Mouse (Mus musculus) hindbrain, embryonic 14.5 days (tissue): Measurements from ENCODE around the gene Tm7sf2. TPM values are rescaled to one million over a fixed set of nuclear protein-coding genes. Genes with fewer than 3 reads are reported as not detected.

ENCODE experiments used
- ATAC-seq: fragments of 200-750 bp; cut with Nextera tagmentation; 2 replicates; pipeline ENCODE4 v1.8.0; 2017; ENCODE audit warnings: moderate number of reproducible peaks, mild to moderate bottlenecking, moderate TSS enrichment, moderate library complexity; ENCODE audit not compliant: low FRiP score
- DNase-seq: peaks from one replicate; pipeline ENCODE4 v3.0.0-alpha.2; 2015; ENCODE audit warnings: low spot score
- H3K27ac ChIP-seq: fragments of 300-500 bp; sonication (generic); 2 replicates; pipeline ENCODE4 v1.5.1; 2014; ENCODE audit warnings: mild to moderate bottlenecking, moderate library complexity
- H3K27me3 ChIP-seq: fragments of 300-500 bp; sonication (generic); 2 replicates; pipeline ENCODE4 v1.6.1; 2014; ENCODE audit warnings: mild to moderate bottlenecking, low read length, mixed read lengths; ENCODE audit not compliant: control insufficient read depth, insufficient read depth
- H3K36me3 ChIP-seq: fragments of 300-500 bp; sonication (generic); replicated peaks from 2 replicates; pipeline ENCODE4 v1.6.1; 2014; ENCODE audit not compliant: control insufficient read depth, insufficient read depth
- H3K4me1 ChIP-seq: fragments of 300-500 bp; sonication (generic); replicated peaks from 2 replicates; pipeline ENCODE4 v1.6.1; 2014; ENCODE audit warnings: antibody characterized with exemption, low read length, mixed read lengths; ENCODE audit not compliant: control insufficient read depth, insufficient read depth
- H3K4me2 ChIP-seq: fragments of 300-500 bp; sonication (generic); replicated peaks from 2 replicates; pipeline ENCODE4 v1.6.1; 2014; ENCODE audit warnings: mild to moderate bottlenecking, moderate library complexity
- H3K4me3 ChIP-seq: fragments of 300-500 bp; sonication (generic); replicated peaks from 2 replicates; pipeline ENCODE4 v1.5.1; 2014; ENCODE audit warnings: mild to moderate bottlenecking, low read length
- H3K9ac ChIP-seq: fragments of 300-500 bp; sonication (generic); 2 replicates; pipeline ENCODE4 v1.6.1; 2014
- H3K9me3 ChIP-seq: fragments of 300-500 bp; sonication (generic); 2 replicates; pipeline ENCODE4 v1.6.1; 2016; ENCODE audit warnings: low read length; ENCODE audit not compliant: control insufficient read depth
- WGBS: fragments of 180-500 bp; shearing (Covaris S2); extraction: QIAGEN DNeasy Blood & Tissue Kit; methylation state at CpG from one replicate; pipeline ENCODE4 v1.1.7; 2014; 5-methylcytosine and 5-hydroxymethylcytosine counted together
- microRNA-seq: library from miRNA; unstranded; fragments of <30 nt; microRNA quantifications from one replicate; pipeline ENCODE4, GENCODE M21; 2016
- polyA plus RNA-seq: library from polyadenylated mRNA; unstranded; fragments of >200 nt; fragmentation: Nextera tagmentation; extraction: Ambion mirVana; gene quantifications from 2 replicates; pipeline ENCODE4 v1.2.1, GENCODE M21; 2014

The Tm7sf2 gene
- polyA plus RNA-seq, 1 experiment from 2014 or later = 58.9 TPM

DNA sequence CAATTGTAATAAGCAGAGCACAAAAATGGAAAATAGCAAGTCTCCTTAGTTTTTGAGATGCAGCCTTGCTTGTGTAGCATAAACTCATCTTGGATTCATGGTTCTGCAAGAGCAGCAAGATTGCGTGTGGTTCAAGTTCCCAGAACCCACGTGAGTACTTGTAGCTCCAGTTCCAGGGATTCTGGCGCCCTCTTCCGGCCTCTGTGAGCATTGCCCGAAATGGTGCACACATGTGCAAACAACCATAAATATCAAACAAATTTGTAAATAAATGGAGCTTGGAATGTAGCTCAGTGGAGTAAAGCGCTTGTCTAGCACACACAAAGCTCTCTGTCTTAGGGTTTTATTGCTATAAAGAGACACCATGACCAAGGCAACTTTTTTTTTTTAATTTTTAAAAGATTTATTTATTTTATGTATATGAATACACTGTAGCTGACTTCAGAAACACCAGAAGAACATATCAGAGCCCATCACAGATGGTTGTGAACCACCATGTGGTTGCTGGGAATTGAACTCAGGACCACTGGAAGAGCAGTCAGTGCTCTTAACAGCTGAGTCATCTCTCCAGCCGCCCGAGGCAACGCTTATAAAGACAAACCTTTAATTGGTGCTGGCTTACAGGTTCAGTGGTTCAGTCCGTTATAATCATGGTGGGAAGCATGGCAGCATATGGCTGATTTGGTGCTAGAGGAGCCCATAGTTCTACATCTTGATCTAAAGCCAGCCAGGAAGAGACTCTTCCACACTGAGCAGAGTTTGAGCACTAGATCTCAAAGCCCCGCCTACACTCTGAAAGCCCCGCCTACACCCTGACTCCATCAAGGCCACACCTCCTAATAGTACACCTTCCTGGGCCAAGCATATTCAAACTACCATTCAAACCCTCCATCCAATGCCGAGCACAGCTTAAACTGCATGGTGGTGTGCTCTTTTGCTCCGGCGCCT lies 49.8 kb downstream of the Tm7sf2 start:
- Histone ChIP-seq H3K9ac (no peak overlapping the region), H3K4me3 (no peak overlapping the region), H3K4me2 (no peak overlapping the region), H3K36me3 (no peaks in the 10 kb centered on the region), H3K27me3 (peaks cover 18% of the 10 kb centered on the region), H3K4me1 (0 out of 2 replicates have a peak, but pooled peaks cover 12% of the 10 kb centered on the region), H3K9me3 (no peaks in the 10 kb centered on the region), H3K27ac (no peak overlapping the region)
- ATAC-seq = no peak
- WGBS = 30% methylated on average over 15 of the region's 15 CpGs
- DNase-seq = peak; percentile 86

DNA sequence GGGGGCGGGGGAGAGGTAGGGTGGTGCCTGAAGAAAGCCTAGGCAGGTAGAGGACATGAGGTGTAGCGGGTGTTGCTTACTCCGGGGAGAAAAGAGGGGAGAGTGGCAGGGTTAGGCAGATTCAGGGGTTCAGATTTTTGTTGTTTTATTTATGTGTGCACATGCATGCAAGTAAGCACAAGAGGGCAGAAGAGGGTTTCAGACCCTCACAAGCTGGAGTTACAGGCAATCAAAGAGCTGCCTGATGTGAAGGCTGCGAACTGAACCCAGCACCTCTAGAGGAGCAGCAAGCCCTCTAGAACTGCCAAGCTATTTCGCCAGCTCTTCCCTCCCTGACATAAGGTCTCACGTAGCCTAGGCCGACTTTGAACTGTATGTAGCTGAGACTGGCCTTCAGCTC lies 51.6 kb downstream of the Tm7sf2 start:
- Histone ChIP-seq H3K9ac (no peak overlapping the region), H3K4me3 (no peak overlapping the region)
- ATAC-seq = no peak

DNA sequence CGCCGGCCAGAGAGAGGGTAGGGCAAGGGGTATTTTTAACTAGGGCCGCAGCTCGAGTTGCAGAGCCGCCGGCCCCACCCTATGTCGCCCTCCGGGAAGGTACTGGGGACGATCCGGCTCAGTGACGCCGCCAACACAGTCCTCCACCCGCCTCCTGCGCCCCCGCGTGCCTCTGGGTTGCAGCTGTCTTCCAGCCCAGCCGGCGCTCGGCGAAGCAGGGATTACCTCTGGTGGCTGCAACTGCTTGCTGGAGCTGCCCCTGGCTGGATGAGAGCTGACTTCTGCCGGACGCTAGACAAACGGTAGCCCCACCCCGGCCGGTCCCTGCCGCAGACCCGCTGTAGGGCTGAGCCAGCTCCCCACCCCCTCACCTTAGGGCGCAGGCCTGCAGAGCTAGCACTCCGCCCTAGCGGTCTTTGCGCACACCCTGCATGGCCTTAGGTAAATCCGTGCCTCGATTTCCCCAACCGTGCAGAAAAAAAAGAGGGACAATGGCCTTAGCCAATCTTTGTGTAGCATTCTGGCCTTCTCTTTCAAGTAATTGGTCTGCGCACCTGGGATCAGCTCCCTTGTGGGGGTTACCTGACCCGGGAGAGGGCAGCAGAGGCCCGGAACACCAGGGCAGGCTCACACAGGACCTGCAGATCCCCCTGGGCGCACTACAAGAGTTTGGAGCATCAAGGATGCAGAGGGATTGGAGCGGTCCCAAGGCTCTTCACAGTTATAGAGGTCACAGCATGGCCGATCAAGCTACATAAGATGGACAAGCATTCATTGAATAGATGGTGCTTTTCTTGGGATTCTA lies 52.5 kb downstream of the Tm7sf2 start, which contains the start of gene Capn1:
Gene Capn1, minus strand, starts transcription at position 387 of the 805 bp plus-strand sequence.
- no peaks in the 10 kb centered on the region for H3K9me3 ChIP-seq
- DNase-seq (peak; percentile 64), ATAC-seq (peak; percentile 75; the same call in 1 of the 2 replicates)
- peak within 1 kb of the TSS; percentile 64 for H3K9ac ChIP-seq
- H3K4me1 ChIP-seq = 0 out of 2 replicates have a peak, but pooled peaks cover 12% of the 10 kb centered on the region
- 3% methylated on average over 34 of the region's 40 CpGs for WGBS
- H3K4me3 ChIP-seq = peak within 1 kb of the TSS; percentile 41
- H3K27ac ChIP-seq = no peak within 1 kb of the TSS; the same call in 1 of the 2 replicates
- no peaks in the 10 kb centered on the region for H3K36me3 ChIP-seq
- peak within 1 kb of the TSS; percentile 70 for H3K4me2 ChIP-seq
- H3K27me3 ChIP-seq = peaks cover 18% of the 10 kb centered on the region

More for the DNA sequence above, 51.6 kb downstream of the Tm7sf2 start:
- Histone ChIP-seq H3K9me3 (no peaks in the 10 kb centered on the region), H3K27ac (no peak overlapping the region), H3K27me3 (peaks cover 18% of the 10 kb centered on the region), H3K36me3 (no peaks in the 10 kb centered on the region), H3K4me2 (no peak overlapping the region), H3K4me1 (0 out of 2 replicates have a peak, but pooled peaks cover 12% of the 10 kb centered on the region)
- 36% methylated on average over 7 of the region's 7 CpGs for WGBS
- no peak for DNase-seq

DNA sequence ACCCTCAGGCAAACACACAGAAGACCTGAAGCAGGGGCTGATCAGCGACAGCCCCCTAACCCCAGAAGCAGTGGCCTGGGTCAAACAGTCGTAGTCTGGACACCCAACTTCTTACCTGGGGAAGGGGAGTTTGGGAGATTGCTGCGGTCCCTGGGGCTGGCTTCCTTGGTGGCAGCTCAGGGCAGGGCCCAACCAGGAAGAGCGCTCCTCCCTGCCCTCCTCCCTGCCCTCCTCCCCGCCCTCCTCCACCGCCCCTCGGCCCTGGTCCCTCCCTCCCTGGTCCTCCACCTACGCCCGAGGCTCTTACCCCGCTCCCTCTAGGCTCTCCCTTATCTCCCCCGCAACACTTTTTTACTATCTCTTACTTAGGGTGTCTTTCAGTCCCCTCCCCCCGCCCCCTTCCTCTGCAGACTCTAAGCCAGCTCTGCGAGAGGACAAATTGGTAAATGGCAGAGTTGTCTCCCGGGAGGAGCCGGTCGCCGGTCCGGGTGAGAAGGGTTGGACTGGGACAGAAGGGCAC lies 53.1 kb downstream of the Tm7sf2 start:
- Histone ChIP-seq H3K27ac (no peak overlapping the region; the same call in 1 of the 2 replicates), H3K9ac (peak overlapping the region; percentile 64), H3K36me3 (no peaks in the 10 kb centered on the region), H3K4me1 (0 out of 2 replicates have a peak, but pooled peaks cover 12% of the 10 kb centered on the region), H3K27me3 (peaks cover 18% of the 10 kb centered on the region), H3K4me2 (peak overlapping the region; percentile 70), H3K9me3 (no peaks in the 10 kb centered on the region), H3K4me3 (peak overlapping the region; percentile 41)
- 4% methylated on average over 15 of the region's 18 CpGs for WGBS
- ATAC-seq (peak; percentile 50; the same call in 1 of the 2 replicates), DNase-seq (no peak)

DNA sequence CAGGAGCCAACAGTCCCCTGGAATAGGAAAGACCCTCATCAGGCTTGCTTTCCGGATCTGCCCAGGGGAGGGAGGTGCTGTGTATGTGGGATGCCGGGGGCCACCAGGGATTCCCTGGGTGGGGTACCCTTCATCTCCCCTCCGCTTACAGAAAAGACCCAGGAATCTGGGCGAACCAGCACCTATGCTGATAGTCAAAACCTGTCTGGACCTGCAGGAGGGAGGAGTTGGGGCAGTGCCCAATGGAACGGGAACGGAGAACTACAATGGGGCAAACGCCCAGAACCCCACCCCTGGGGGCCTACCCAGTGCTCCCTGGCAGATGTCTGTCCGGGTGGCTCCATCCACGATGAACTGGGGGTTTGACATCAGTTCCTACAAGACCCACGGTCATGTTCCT lies 54.5 kb downstream of the Tm7sf2 start:
- Histone ChIP-seq H3K9me3 (no peaks in the 10 kb centered on the region), H3K27me3 (peaks cover 18% of the 10 kb centered on the region), H3K4me2 (no peak overlapping the region), H3K36me3 (no peaks in the 10 kb centered on the region), H3K4me1 (0 out of 2 replicates have a peak, but pooled peaks cover 12% of the 10 kb centered on the region), H3K9ac (no peak overlapping the region), H3K4me3 (no peak overlapping the region), H3K27ac (no peak overlapping the region)
- DNase-seq (no peak), ATAC-seq (no peak)
- WGBS = 90% methylated on average over 10 of the region's 10 CpGs

Small RNA genes lying within 50 kb of the gene (microRNA-seq; reads per million reads assigned to microRNA genes)
- gene Mir6988 = 1.6 reads per million, percentile 2 among the genes with 10 or more reads in this experiment

Other genes with a start within 250 kb of the Tm7sf2 start
- 11.3 and 13.1 TPM in 2 replicates for gene Frmd8, start 193.1 kb downstream of the Tm7sf2 start, polyA plus RNA-seq
- 1.5 and 2.5 TPM in 2 replicates for gene Slc25a45, start 190.6 kb downstream of the Tm7sf2 start, polyA plus RNA-seq
- 6.1 and 9.4 TPM in 2 replicates for gene Tigd3, start 174.2 kb downstream of the Tm7sf2 start, polyA plus RNA-seq
- gene Dpf2, start 155.4 kb downstream of the Tm7sf2 start, polyA plus RNA-seq = 88.2 and 94.7 TPM in 2 replicates
- gene Cdc42ep2, start 143.6 kb downstream of the Tm7sf2 start, polyA plus RNA-seq = 16.9 and 18.5 TPM in 2 replicates
- 22.2 and 24.2 TPM in 2 replicates for gene Pola2, start 104.2 kb downstream of the Tm7sf2 start, polyA plus RNA-seq
- gene Slc22a20, start 82.2 kb downstream of the Tm7sf2 start, polyA plus RNA-seq = not detected in 2 replicates
- gene Capn1, start 52.5 kb downstream of the Tm7sf2 start, polyA plus RNA-seq = 5.4 and 6.5 TPM in 2 replicates
- gene Syvn1, start 21.8 kb downstream of the Tm7sf2 start, polyA plus RNA-seq = 28.7 and 32.9 TPM in 2 replicates
- gene Mrpl49, start 10.6 kb downstream of the Tm7sf2 start, polyA plus RNA-seq = 64.2 and 64.5 TPM in 2 replicates
- 537 and 672 TPM in 2 replicates for gene Fau, start 10.5 kb downstream of the Tm7sf2 start, polyA plus RNA-seq
- gene Znhit2, start 7.2 kb downstream of the Tm7sf2 start, polyA plus RNA-seq = 35.3 and 36.3 TPM in 2 replicates
- gene Vps51, start 8.9 kb upstream of the Tm7sf2 start, polyA plus RNA-seq = 71.7 and 74.2 TPM in 2 replicates
- gene Tmem262, start 11.7 kb upstream of the Tm7sf2 start, polyA plus RNA-seq = not detected in 2 replicates
- 1.0 and 1.2 TPM in 2 replicates for gene Gm28374, start 13.9 kb upstream of the Tm7sf2 start, polyA plus RNA-seq
- gene Zfpl1, start 16.6 kb upstream of the Tm7sf2 start, polyA plus RNA-seq = 75.1 and 75.4 TPM in 2 replicates
- 6.3 and 6.8 TPM in 2 replicates for gene Cdca5, start 16.6 kb upstream of the Tm7sf2 start, polyA plus RNA-seq
- not detected in 2 replicates for gene AC131692.1, start 26.0 kb upstream of the Tm7sf2 start, polyA plus RNA-seq
- 0.52 and 0.59 TPM in 2 replicates for gene Naaladl1, start 37.4 kb upstream of the Tm7sf2 start, polyA plus RNA-seq
- gene Sac3d1, start 50.3 kb upstream of the Tm7sf2 start, polyA plus RNA-seq = 51.3 and 54.5 TPM in 2 replicates
- 59.6 and 60.8 TPM in 2 replicates for gene Snx15, start 59.9 kb upstream of the Tm7sf2 start, polyA plus RNA-seq
- not detected in 2 replicates for gene Batf2, start 72.6 kb upstream of the Tm7sf2 start, polyA plus RNA-seq
- gene Arl2, start 73.2 kb upstream of the Tm7sf2 start, polyA plus RNA-seq = 114 and 117 TPM in 2 replicates
- gene Majin, start 116.0 kb upstream of the Tm7sf2 start, polyA plus RNA-seq = not detected in 2 replicates
- not detected in 2 replicates for gene Gpha2, start 158.0 kb upstream of the Tm7sf2 start, polyA plus RNA-seq
- gene Ppp2r5b, start 167.5 kb upstream of the Tm7sf2 start, polyA plus RNA-seq = 140 and 158 TPM in 2 replicates
- gene Atg2a, start 173.3 kb upstream of the Tm7sf2 start, polyA plus RNA-seq = 14.5 and 14.8 TPM in 2 replicates
- 80.0 and 84.9 TPM in 2 replicates for gene Ehd1, start 208.4 kb upstream of the Tm7sf2 start, polyA plus RNA-seq
- gene Cdc42bpg, start 238.1 kb upstream of the Tm7sf2 start, polyA plus RNA-seq = 0.56 and 0.63 TPM in 2 replicates